Mouse (Mus musculus) midbrain, embryonic 16.5 days (tissue): ENCODE measurements at regions not wholly inside any gene's neighbourhood (a gene's known extent, or its start where the extent isn't known, plus 50 kb on each side); places are given as distances from the start of the nearest gene placed in this dataset.

Experiments
- ATAC-seq: fragments of 200-750 bp; cut with Nextera tagmentation; 2 replicates; pipeline ENCODE4 v1.8.0; 2017; ENCODE audit warnings: moderate TSS enrichment
- H3K27ac ChIP-seq: fragments of 300-500 bp; sonication (generic); 2 replicates; pipeline ENCODE4 v1.5.1; 2014; ENCODE audit warnings: mild to moderate bottlenecking, low read length, mixed read lengths
- H3K27me3 ChIP-seq: fragments of 300-500 bp; sonication (generic); 2 replicates; pipeline ENCODE4 v1.6.1; 2014; ENCODE audit warnings: low read depth, low read length, mixed read lengths; ENCODE audit not compliant: control insufficient read depth, insufficient read depth
- H3K36me3 ChIP-seq: fragments of 300-500 bp; sonication (generic); 2 replicates; pipeline ENCODE4 v1.6.1; 2014; ENCODE audit warnings: mild to moderate bottlenecking, low read length, moderate library complexity, mixed read lengths; ENCODE audit not compliant: control insufficient read depth, insufficient read depth
- H3K4me1 ChIP-seq: fragments of 300-500 bp; sonication (generic); 2 replicates; pipeline ENCODE4 v1.6.1; 2014; ENCODE audit warnings: mild to moderate bottlenecking, low read length, mixed read lengths; ENCODE audit not compliant: control insufficient read depth, insufficient read depth
- H3K4me2 ChIP-seq: fragments of 300-500 bp; sonication (generic); 2 replicates; pipeline ENCODE4 v1.6.1; 2014; ENCODE audit warnings: mild to moderate bottlenecking, low read length, mixed read lengths
- H3K4me3 ChIP-seq: fragments of 300-500 bp; sonication (generic); 2 replicates; pipeline ENCODE4 v1.5.1; 2014; ENCODE audit warnings: low read depth, mild to moderate bottlenecking, low read length, moderate library complexity, mixed read lengths
- H3K9ac ChIP-seq: fragments of 300-500 bp; sonication (generic); 2 replicates; pipeline ENCODE4 v1.6.1; 2014; ENCODE audit warnings: low read depth, low read length, mixed read lengths
- H3K9me3 ChIP-seq: fragments of 300-500 bp; sonication (generic); replicated peaks from 2 replicates; pipeline ENCODE4 v1.6.1; 2014; ENCODE audit warnings: mild to moderate bottlenecking, low read length, mixed read lengths; ENCODE audit not compliant: control insufficient read depth, poor library complexity, severe bottlenecking
- WGBS: fragments of 180-500 bp; shearing (Covaris S2); extraction: QIAGEN DNeasy Blood & Tissue Kit; methylation state at CpG from one replicate; pipeline ENCODE4 v1.1.7; 2014; 5-methylcytosine and 5-hydroxymethylcytosine counted together

DNA sequence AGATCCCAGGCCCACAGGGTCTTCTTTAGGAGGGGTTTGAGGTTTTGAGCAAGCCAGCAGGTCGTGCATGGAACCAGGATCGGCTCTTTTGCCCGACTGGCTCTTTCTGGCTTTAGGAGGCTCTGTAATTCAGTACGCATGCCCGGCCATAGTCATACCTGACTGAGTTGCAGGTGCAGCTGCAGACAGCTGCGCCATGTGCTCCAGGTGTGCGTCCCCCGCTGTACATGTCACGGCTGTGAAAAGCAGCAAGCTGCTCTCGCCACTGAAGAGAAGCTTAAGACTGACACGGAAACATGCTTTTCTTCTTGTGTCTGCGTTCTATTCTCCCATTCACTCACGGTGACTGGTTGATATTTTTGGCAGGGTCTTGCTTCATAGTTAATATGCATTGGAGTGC, 123.2 kb upstream of the Satb1 start:
- H3K27me3 ChIP-seq: no peaks in the 10 kb centered on the region
- H3K9ac ChIP-seq: no peak overlapping the region
- ATAC-seq: no peak
- H3K4me2 ChIP-seq: no peak overlapping the region
- H3K27ac ChIP-seq: no peak overlapping the region
- no peaks in the 10 kb centered on the region for H3K4me1 ChIP-seq
- no peaks in the 10 kb centered on the region for H3K36me3 ChIP-seq
- WGBS: 89% methylated on average over 13 of the region's 13 CpGs
- H3K4me3 ChIP-seq: no peak overlapping the region
- no peaks in the 10 kb centered on the region for H3K9me3 ChIP-seq

DNA sequence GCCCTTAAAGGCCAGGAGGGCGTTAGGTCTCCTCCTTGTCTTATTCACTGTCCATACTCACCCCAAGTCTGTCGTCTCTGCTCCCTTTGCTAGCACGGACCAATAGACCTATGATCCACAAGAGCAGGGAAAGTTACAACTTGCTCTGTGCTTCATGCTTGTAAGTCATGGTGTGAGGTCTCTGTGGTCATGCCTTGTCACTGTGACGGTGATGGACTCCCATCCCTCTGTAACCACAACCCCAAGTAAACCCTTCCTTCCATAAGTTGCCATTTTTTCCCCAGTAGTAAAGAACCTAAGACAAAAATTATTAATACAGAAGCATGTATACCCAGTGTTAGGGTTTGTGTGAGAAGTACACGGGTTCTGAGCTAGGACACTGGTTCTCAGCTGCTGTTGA, 104.6 kb upstream of the Satb1 start:
- Histone ChIP-seq H3K4me1 (no peaks in the 10 kb centered on the region), H3K9me3 (no peaks in the 10 kb centered on the region), H3K36me3 (no peaks in the 10 kb centered on the region), H3K9ac (no peak overlapping the region), H3K27me3 (no peaks in the 10 kb centered on the region), H3K27ac (no peak overlapping the region), H3K4me3 (no peak overlapping the region), H3K4me2 (no peak overlapping the region)
- ATAC-seq: no peak
- WGBS: 87% methylated on average over 5 of the region's 5 CpGs

DNA sequence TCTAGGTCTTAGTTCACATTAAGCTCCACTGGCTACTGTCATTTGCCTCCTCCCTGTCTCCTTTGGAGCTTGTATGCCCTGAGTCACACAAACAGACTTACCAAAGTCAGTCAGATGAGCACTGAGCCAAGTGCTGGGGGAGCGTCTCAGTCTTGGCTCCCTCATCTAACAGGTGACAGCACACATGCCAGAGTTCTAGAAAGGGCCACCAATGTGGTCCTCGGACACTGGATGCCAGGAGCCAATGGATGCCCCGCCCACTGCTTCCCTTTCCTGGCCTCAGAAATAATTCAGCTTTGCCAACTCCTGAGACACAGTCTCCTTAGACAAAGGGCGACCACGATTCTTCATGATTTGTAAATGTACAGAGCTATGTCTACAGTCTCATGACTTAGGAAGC, 103.0 kb upstream of the Satb1 start:
- H3K27me3 ChIP-seq: no peaks in the 10 kb centered on the region
- H3K4me3 ChIP-seq: no peak overlapping the region
- H3K9ac ChIP-seq: no peak overlapping the region
- H3K9me3 ChIP-seq: no peaks in the 10 kb centered on the region
- whole genome bisulfite sequencing: 86% methylated on average over 5 of the region's 5 CpGs
- no peak overlapping the region for H3K27ac ChIP-seq
- H3K4me2 ChIP-seq: no peak overlapping the region
- H3K4me1 ChIP-seq: no peaks in the 10 kb centered on the region
- no peaks in the 10 kb centered on the region for H3K36me3 ChIP-seq
- no peak for ATAC-seq

DNA sequence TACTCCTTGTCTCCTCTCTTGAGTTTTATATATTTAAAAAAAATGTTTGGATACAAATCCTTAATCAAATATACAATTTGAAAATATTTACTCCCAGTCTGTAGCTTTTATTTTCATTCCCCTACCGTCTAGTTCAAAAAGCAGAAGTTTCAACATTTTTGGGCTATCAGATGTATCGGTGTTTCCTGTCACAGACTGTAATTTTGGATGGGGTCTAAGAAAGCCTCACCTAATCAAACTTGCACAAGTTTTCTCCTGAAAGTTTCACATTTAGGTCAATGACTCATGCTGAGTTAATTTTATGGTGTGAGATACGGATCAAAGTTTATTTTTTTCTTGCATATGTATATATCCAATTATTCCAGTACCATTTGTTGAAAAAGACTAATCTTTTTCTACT, 93.3 kb upstream of the Satb1 start:
- no peak for ATAC-seq
- no peak overlapping the region for H3K27ac ChIP-seq
- no peaks in the 10 kb centered on the region for H3K36me3 ChIP-seq
- H3K9me3 ChIP-seq: no peaks in the 10 kb centered on the region
- 90% methylated on average over 3 of the region's 3 CpGs for WGBS
- H3K9ac ChIP-seq: no peak overlapping the region
- no peak overlapping the region for H3K4me3 ChIP-seq
- no peak overlapping the region for H3K4me2 ChIP-seq
- H3K27me3 ChIP-seq: no peaks in the 10 kb centered on the region
- no peaks in the 10 kb centered on the region for H3K4me1 ChIP-seq

DNA sequence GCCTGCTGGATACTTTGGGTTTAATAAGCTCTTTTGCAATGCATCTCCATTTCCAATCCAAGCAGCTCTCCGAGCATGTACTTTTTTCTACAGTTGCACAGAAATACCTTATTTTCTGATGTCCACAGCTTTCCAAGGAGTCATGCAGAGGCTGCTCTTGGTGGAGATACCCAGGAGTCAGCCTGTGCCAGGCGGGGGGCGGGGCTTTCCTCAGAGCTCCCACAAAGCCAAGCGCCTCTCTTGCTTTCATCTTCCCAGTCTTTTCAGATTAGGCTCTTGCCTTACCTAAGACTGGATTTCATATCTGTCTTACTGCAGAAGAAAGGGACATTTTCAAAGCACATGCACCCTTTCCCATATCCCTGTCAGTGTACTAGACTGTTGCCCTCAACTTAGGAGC, 73.9 kb upstream of the Satb1 start:
- no peak for ATAC-seq
- no peaks in the 10 kb centered on the region for H3K27me3 ChIP-seq
- H3K4me2 ChIP-seq: no peak overlapping the region
- H3K27ac ChIP-seq: no peak overlapping the region
- no peaks in the 10 kb centered on the region for H3K36me3 ChIP-seq
- H3K9me3 ChIP-seq: no peaks in the 10 kb centered on the region
- no peak overlapping the region for H3K9ac ChIP-seq
- no peak overlapping the region for H3K4me3 ChIP-seq
- WGBS: 60% methylated on average over 4 of the region's 4 CpGs
- no peaks in the 10 kb centered on the region for H3K4me1 ChIP-seq

DNA sequence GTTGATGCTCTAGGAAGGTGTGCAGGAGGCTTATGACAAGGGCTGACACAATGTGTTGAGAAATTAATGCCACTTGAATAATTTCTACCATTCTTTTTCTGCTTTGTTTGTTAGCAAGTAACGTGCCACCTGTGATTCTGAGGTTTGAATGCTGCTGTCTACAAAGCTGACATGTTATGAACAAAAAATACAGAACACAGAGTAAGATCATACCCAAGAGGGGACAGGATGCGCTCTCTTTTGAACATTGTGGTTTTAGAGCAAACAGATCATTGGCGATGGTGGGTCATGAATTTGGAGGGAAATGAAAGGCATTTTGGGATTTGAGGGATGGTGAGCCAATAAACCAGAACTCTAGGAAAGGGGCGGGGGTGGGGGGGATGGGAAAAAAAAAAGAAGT, 73.3 kb upstream of the Satb1 start:
- no peak overlapping the region for H3K27ac ChIP-seq
- H3K4me3 ChIP-seq: no peak overlapping the region
- no peak overlapping the region for H3K9ac ChIP-seq
- H3K27me3 ChIP-seq: no peaks in the 10 kb centered on the region
- H3K4me1 ChIP-seq: no peaks in the 10 kb centered on the region
- no peak overlapping the region for H3K4me2 ChIP-seq
- no peaks in the 10 kb centered on the region for H3K36me3 ChIP-seq
- 83% methylated on average over 4 of the region's 4 CpGs for WGBS
- H3K9me3 ChIP-seq: no peaks in the 10 kb centered on the region
- ATAC-seq: no peak

DNA sequence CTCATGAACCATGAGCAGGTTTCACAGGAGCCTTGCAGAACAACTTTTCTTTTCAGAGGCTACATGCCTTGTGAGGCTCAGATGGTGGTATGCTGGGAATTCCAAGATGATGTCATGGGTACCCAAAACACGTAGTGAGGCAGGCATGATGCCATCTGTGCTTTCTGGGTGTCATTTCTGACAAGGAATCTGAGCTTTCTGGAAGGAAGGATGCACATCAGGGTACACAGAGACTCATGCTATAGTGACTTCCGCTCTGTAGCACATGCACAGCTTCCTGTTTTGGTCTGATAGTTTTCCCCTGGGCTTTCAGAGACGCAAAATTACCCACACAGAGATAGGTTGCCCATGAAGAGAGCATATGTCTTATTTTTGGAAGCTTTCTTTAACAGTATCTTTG, 70.8 kb upstream of the Satb1 start:
- whole genome bisulfite sequencing: 76% methylated on average over 3 of the region's 3 CpGs
- Histone ChIP-seq H3K4me3 (no peak overlapping the region), H3K9me3 (no peaks in the 10 kb centered on the region), H3K27ac (no peak overlapping the region), H3K4me2 (no peak overlapping the region), H3K36me3 (no peaks in the 10 kb centered on the region), H3K4me1 (no peaks in the 10 kb centered on the region), H3K27me3 (no peaks in the 10 kb centered on the region), H3K9ac (no peak overlapping the region)
- no peak for ATAC-seq

DNA sequence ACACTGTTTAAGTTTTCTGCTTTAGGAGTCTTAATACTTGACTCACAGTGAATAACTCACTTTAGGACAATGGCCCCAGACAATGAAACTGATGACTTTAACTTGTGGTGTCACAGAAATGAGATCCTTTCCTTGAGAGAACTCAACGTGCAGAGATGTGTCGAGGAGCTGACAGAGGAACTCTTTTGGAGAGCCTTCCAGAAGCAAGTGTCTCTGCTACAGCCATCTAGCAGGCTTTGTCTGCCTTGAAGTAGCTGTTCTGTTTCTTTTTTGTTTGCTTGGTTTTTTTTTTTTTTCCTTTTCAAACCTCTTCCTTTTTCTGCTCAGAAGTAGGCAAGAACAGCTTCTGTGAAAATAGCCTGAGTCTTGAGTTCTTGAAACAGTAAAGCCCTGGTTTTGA, 66.3 kb upstream of the Satb1 start:
- no peaks in the 10 kb centered on the region for H3K27me3 ChIP-seq
- no peaks in the 10 kb centered on the region for H3K4me1 ChIP-seq
- no peak overlapping the region for H3K9ac ChIP-seq
- no peak overlapping the region for H3K4me2 ChIP-seq
- H3K27ac ChIP-seq: no peak overlapping the region
- H3K36me3 ChIP-seq: no peaks in the 10 kb centered on the region
- 72% methylated on average over 2 of the region's 2 CpGs for WGBS
- H3K9me3 ChIP-seq: no peaks in the 10 kb centered on the region
- H3K4me3 ChIP-seq: no peak overlapping the region
- no peak for ATAC-seq

DNA sequence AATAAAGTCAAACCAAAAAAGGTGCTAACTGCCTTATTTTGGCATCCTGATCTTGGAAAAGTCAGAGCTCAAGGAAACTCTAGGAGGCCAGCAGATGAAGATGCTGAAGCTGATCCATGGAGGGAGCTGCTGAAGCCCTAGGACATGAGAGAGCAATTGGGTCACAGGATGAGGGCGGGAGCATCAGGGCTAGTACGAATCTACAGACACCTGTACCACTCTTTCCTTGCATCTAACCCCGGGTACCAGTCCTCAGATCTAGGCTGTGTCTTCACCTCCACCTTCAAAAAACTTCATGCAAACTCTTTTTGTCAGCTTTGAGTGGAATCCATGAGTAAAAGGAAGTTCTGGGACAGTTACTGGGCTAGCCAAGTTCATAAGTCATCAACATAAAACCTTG, 63.1 kb upstream of the Satb1 start:
- Histone ChIP-seq H3K9me3 (no peaks in the 10 kb centered on the region), H3K4me3 (no peak overlapping the region), H3K27me3 (no peaks in the 10 kb centered on the region), H3K36me3 (no peaks in the 10 kb centered on the region), H3K4me2 (no peak overlapping the region), H3K4me1 (no peaks in the 10 kb centered on the region), H3K9ac (no peak overlapping the region), H3K27ac (no peak overlapping the region)
- ATAC-seq: no peak
- 91% methylated on average over 3 of the region's 3 CpGs for WGBS

DNA sequence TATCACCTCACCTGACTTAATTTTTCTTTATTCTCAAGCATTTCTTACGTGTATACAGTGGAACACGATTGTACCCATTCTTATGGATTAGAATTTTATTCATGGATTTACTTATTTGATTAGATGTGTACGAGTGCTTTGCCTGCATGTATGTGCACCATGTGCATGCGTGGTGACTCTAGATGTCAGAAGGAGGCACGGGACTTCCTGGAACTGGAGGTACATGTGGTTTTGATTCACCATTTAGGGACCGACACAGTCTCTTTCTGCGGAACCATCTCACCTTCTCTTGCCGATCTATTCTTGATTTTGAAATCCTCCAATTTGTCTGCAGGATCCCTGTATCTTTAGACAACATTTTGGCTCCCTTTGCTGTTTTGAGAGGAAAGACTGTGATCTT, 61.2 kb upstream of the Satb1 start:
- no peak overlapping the region for H3K4me3 ChIP-seq
- H3K36me3 ChIP-seq: no peaks in the 10 kb centered on the region
- H3K27me3 ChIP-seq: no peaks in the 10 kb centered on the region
- no peaks in the 10 kb centered on the region for H3K4me1 ChIP-seq
- H3K4me2 ChIP-seq: no peak overlapping the region
- no peak for ATAC-seq
- no peaks in the 10 kb centered on the region for H3K9me3 ChIP-seq
- 90% methylated on average over 8 of the region's 8 CpGs for WGBS
- H3K27ac ChIP-seq: no peak overlapping the region
- H3K9ac ChIP-seq: no peak overlapping the region
